Mouse (Mus musculus) kidney, embryonic 16.5 days (tissue): ENCODE measurements at regions not wholly inside any gene's neighbourhood (a gene's known extent, or its start where the extent isn't known, plus 50 kb on each side); places are given as distances from the start of the nearest gene placed in this dataset.

ENCODE experiments used
- ATAC-seq: fragments of 200-750 bp; cut with Nextera tagmentation; 2 replicates; pipeline ENCODE4 v1.8.0; 2017; ENCODE audit warnings: moderate TSS enrichment; ENCODE audit not compliant: low FRiP score, low TSS enrichment
- H3K27ac ChIP-seq: fragments of 300-500 bp; sonication (generic); 2 replicates; pipeline ENCODE4 v1.5.1; 2014; ENCODE audit warnings: low read length
- H3K27me3 ChIP-seq: fragments of 300-500 bp; sonication (generic); 2 replicates; pipeline ENCODE4 v1.6.1; 2014; ENCODE audit warnings: low read length, control low read depth, mixed read lengths; ENCODE audit not compliant: insufficient read depth
- H3K36me3 ChIP-seq: fragments of 300-500 bp; sonication (generic); 2 replicates; pipeline ENCODE4 v1.6.1; 2014; ENCODE audit warnings: low read length, control low read depth, mixed read lengths; ENCODE audit not compliant: insufficient read depth
- H3K4me1 ChIP-seq: fragments of 300-500 bp; sonication (generic); 2 replicates; pipeline ENCODE4 v1.6.1; 2014; ENCODE audit warnings: low read length, control low read depth, mixed read lengths; ENCODE audit not compliant: insufficient read depth
- H3K4me2 ChIP-seq: fragments of 300-500 bp; sonication (generic); replicated peaks from 2 replicates; pipeline ENCODE4 v1.6.1; 2014; ENCODE audit warnings: low read depth, low read length
- H3K4me3 ChIP-seq: fragments of 300-500 bp; sonication (generic); 2 replicates; pipeline ENCODE4 v1.5.1; 2014; ENCODE audit warnings: mild to moderate bottlenecking, low read length
- H3K9ac ChIP-seq: fragments of 300-500 bp; sonication (generic); replicated peaks from 2 replicates; pipeline ENCODE4 v1.6.1; 2014; ENCODE audit warnings: low read length
- H3K9me3 ChIP-seq: fragments of 300-500 bp; sonication (generic); 2 replicates; pipeline ENCODE4 v1.6.1; 2016; ENCODE audit warnings: low read length, control low read depth
- WGBS: fragments of 180-500 bp; shearing (Covaris S2); extraction: QIAGEN DNeasy Blood & Tissue Kit; methylation state at CpG from one replicate; pipeline ENCODE4 v1.1.7; 2014; 5-methylcytosine and 5-hydroxymethylcytosine counted together

- no peak for ATAC-seq
- H3K4me1 ChIP-seq = no peaks in the 10 kb centered on the region
- WGBS = 77% methylated on average over 1 of the region's 1 CpGs
Observed at GRCm38 (mm10) chrX:11983276-11983675, 176.9 kb downstream of the Bcor start.

More at GRCm38 (mm10) chrX:11983276-11983675, 176.9 kb downstream of the Bcor start:
- Histone ChIP-seq H3K4me2 (no peak overlapping the region), H3K27me3 (peaks cover 5% of the 10 kb centered on the region; the same call in 1 of the 2 replicates), H3K4me3 (no peak overlapping the region), H3K9me3 (no peaks in the 10 kb centered on the region), H3K36me3 (no peaks in the 10 kb centered on the region), H3K27ac (no peak overlapping the region), H3K9ac (no peak overlapping the region)
